Mouse (Mus musculus) stomach, postnatal 0 days (tissue): ENCODE data around the gene Esrrg. TPM values are rescaled to one million over a fixed set of nuclear protein-coding genes. Genes with fewer than 3 reads are reported as not detected.

Experiments used
- ATAC-seq: fragments of 200-750 bp; cut with Nextera tagmentation; 2 replicates; pipeline ENCODE4 v1.8.0; 2017; ENCODE audit not compliant: low FRiP score, low TSS enrichment
- DNase-seq: peaks from one replicate; pipeline ENCODE4 v3.0.0-alpha.2; 2016; ENCODE audit warnings: low spot score
- H3K27ac ChIP-seq: fragments of 300-500 bp; sonication (generic); replicated peaks from 2 replicates; pipeline ENCODE4 v1.5.1; 2014; ENCODE audit warnings: mild to moderate bottlenecking, control low read depth
- H3K27me3 ChIP-seq: fragments of 300-500 bp; sonication (generic); 2 replicates; pipeline ENCODE4 v1.6.1; 2014; ENCODE audit warnings: low read length; ENCODE audit not compliant: control insufficient read depth, insufficient read depth
- H3K36me3 ChIP-seq: fragments of 300-500 bp; sonication (generic); 2 replicates; pipeline ENCODE4 v1.6.1; 2014; ENCODE audit warnings: low read length, mixed read lengths; ENCODE audit not compliant: control insufficient read depth, insufficient read depth
- H3K4me1 ChIP-seq: fragments of 300-500 bp; sonication (generic); replicated peaks from 2 replicates; pipeline ENCODE4 v1.6.1; 2014; ENCODE audit warnings: antibody characterized with exemption; ENCODE audit not compliant: control insufficient read depth, insufficient read depth
- H3K4me2 ChIP-seq: fragments of 300-500 bp; sonication (generic); replicated peaks from 2 replicates; pipeline ENCODE4 v1.6.1; 2014; ENCODE audit warnings: low read depth, mild to moderate bottlenecking, control low read depth, moderate library complexity
- H3K4me3 ChIP-seq: fragments of 300-500 bp; sonication (generic); 2 replicates; pipeline ENCODE4 v1.5.1; 2014; ENCODE audit warnings: low read depth, low read length, control low read depth
- H3K9ac ChIP-seq: fragments of 300-500 bp; sonication (generic); 2 replicates; pipeline ENCODE4 v1.6.1; 2014; ENCODE audit warnings: mild to moderate bottlenecking, low read length, control low read depth, mixed read lengths
- H3K9me3 ChIP-seq: fragments of 300-500 bp; sonication (generic); 2 replicates; pipeline ENCODE4 v1.6.1; 2016; ENCODE audit warnings: low read length; ENCODE audit not compliant: control insufficient read depth
- CTCF ChIP-seq: IDR thresholded peaks from 2 replicates; pipeline ENCODE4 v1.5.1; 2016; ENCODE audit warnings: antibody characterized with exemption, low read depth, mild to moderate bottlenecking, moderate library complexity
- EP300 ChIP-seq: optimal IDR thresholded peaks from 2 replicates; pipeline ENCODE3; 2016; ENCODE audit warnings: antibody characterized with exemption
- WGBS: fragments of 180-500 bp; shearing (Covaris S2); extraction: QIAGEN DNeasy Blood & Tissue Kit; methylation state at CpG from one replicate; pipeline ENCODE4 v1.1.7; 2014; 5-methylcytosine and 5-hydroxymethylcytosine counted together
- polyA plus RNA-seq: library from polyadenylated mRNA; unstranded; fragments of >200 nt; fragmentation: Nextera tagmentation; extraction: Ambion mirVana; gene quantifications from 2 replicates; pipeline ENCODE4 v1.2.1, GENCODE M21; 2015

Esrrg gene
- polyA plus RNA-seq, 1 experiment from 2014 or later: 7.4 TPM

DNA sequence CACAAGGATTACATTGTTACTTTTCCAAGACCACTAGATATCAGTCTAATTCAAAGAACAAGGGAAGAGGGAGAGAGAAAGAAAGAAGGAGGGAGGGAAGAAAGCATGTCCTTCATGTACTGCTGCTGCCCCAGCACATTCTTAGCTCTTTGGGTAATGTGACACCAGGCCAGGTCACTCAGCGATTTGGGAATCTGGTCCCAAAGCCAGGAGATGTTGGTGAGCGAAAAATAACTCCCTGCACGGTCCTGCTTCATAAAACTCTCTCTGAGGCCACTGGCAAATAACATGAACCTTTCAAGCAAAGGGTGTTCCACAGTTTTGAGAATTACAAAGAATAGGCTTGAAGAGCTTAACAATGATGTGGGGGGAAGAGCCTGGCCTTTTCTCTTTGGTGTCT, 342.9 kb downstream of the Esrrg start:
- Histone ChIP-seq H3K4me2 (no peak overlapping the region), H3K9me3 (no peaks in the 10 kb centered on the region), H3K27me3 (no peaks in the 10 kb centered on the region), H3K4me1 (no peaks in the 10 kb centered on the region), H3K36me3 (no peaks in the 10 kb centered on the region), H3K27ac (no peak overlapping the region), H3K9ac (no peak overlapping the region), H3K4me3 (no peak overlapping the region)
- DNase-seq (no peak), ATAC-seq (no peak)
- 72% methylated on average over 3 of the region's 3 CpGs for WGBS
- no peak for TF ChIP-seq CTCF
- TF ChIP-seq EP300: no peak

DNA sequence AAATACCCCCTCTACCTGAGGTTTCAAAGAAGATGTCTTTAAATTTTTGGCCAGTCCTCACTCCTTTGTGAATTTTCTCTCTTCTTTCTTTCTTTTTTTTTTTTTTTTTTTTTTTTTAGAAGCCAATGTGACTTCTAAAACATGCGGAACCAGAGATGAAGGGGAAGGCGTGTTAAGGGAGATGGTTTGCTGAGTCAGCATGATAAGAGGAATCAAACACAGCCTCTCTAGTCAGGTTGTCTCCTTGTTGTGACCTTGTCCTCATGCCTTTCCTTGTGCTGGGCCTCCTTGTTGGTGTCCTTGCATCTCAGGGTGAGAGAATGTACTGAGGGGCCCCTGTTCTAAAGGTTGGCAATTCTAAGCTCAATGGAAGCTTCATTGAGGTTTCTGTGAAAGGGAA, 348.1 kb downstream of the Esrrg start:
- H3K27ac ChIP-seq: no peak overlapping the region
- DNase-seq (no peak), ATAC-seq (no peak)
- no peak overlapping the region for H3K4me3 ChIP-seq
- no peaks in the 10 kb centered on the region for H3K9me3 ChIP-seq
- H3K27me3 ChIP-seq: no peaks in the 10 kb centered on the region
- H3K4me1 ChIP-seq: no peaks in the 10 kb centered on the region
- WGBS: 85% methylated on average over 2 of the region's 2 CpGs
- no peaks in the 10 kb centered on the region for H3K36me3 ChIP-seq
- TF ChIP-seq EP300 (no peak), CTCF (no peak)
- H3K9ac ChIP-seq: no peak overlapping the region
- no peak overlapping the region for H3K4me2 ChIP-seq

DNA sequence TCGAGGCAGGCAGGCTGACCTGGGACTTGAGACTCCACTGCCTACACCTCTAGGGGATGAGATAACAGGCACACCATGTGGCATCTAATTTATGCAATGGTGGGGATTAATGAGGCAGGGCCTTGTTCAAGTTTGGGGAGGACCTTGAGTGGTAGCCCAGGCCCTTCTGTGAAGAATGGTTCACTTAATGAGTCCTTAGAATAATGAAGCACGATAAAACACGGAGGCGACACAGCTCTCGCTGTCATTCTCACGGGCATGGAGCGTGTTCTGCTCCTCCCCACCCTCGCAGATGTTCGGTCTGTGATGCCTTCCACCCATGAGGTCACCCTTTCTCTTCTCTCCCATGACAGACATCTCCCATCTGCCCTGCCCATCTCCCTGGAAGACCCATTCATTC, 350.6 kb downstream of the Esrrg start:
- H3K4me2 ChIP-seq: no peak overlapping the region
- H3K27me3 ChIP-seq: no peaks in the 10 kb centered on the region
- ATAC-seq: no peak
- H3K4me1 ChIP-seq: no peaks in the 10 kb centered on the region
- no peaks in the 10 kb centered on the region for H3K36me3 ChIP-seq
- WGBS: 79% methylated on average over 9 of the region's 9 CpGs
- TF ChIP-seq EP300 (no peak), CTCF (no peak)
- no peak overlapping the region for H3K27ac ChIP-seq
- no peak overlapping the region for H3K9ac ChIP-seq
- no peak overlapping the region for H3K4me3 ChIP-seq
- DNase-seq: no peak
- H3K9me3 ChIP-seq: no peaks in the 10 kb centered on the region

GRCm38 (mm10) chr1:187961452-187961851, 352.9 kb downstream of the Esrrg start:
- Histone ChIP-seq H3K27ac (no peak overlapping the region), H3K36me3 (no peaks in the 10 kb centered on the region), H3K4me1 (no peaks in the 10 kb centered on the region), H3K9me3 (no peaks in the 10 kb centered on the region), H3K9ac (no peak overlapping the region), H3K27me3 (no peaks in the 10 kb centered on the region), H3K4me3 (no peak overlapping the region), H3K4me2 (no peak overlapping the region)
- ATAC-seq (no peak), DNase-seq (no peak)
- TF ChIP-seq EP300: no peak
- no peak for TF ChIP-seq CTCF
- WGBS: 68% methylated on average over 5 of the region's 5 CpGs

DNA sequence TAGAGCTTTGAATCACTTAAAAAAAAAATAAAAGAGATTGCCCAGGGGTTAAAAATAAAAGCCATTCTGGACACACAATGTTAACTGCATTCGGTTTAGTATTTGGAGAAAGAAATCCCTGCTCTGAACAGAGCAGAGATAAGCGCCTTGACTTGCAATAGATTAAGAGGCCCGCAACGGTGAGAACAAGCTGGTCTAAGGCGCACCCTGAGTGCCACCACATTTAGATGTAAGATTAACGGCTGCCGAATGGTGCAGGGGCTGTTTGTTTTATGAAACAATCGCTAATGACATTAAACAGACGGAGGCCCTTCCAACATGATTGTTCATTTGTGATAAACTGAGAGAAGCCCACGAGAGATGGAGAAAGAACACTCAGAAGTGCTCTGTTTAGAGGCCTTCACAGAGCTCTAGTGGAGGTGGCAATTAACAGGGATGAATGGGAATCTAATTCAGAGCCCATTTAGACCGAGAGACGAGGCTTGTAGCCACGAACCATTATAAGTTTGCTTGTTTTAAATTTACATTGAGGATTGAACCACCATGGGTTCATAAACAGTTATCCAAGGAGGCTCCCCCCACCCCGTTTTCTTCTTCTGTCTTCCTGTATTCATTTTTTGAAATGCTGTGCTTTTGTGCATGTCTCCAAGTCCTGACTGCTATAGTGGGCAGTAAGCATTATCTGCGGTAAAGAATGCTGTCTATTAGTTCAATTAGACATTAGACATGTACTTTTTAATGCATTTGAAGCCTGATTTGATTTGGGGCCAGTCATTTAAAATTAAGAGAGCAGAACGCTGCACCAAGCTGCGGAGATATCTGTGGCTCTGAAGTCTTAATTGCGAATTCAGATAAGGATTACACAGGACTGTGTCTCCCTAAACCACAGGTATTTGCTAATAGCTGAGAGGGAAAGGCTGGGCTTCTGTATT, 356.5 kb downstream of the Esrrg start:
- no peak overlapping the region for H3K4me2 ChIP-seq
- TF ChIP-seq CTCF: no peak
- TF ChIP-seq EP300: no peak
- no peaks in the 10 kb centered on the region for H3K36me3 ChIP-seq
- H3K27ac ChIP-seq: no peak overlapping the region
- WGBS: 40% methylated on average over 18 of the region's 18 CpGs
- H3K27me3 ChIP-seq: no peaks in the 10 kb centered on the region
- DNase-seq: peak; percentile 24
- no peaks in the 10 kb centered on the region for H3K9me3 ChIP-seq
- no peak overlapping the region for H3K4me3 ChIP-seq
- no peak overlapping the region for H3K9ac ChIP-seq
- H3K4me1 ChIP-seq: no peaks in the 10 kb centered on the region
- ATAC-seq: no peak

- H3K27ac ChIP-seq: no peak overlapping the region
- no peak overlapping the region for H3K4me3 ChIP-seq
- H3K9me3 ChIP-seq: no peaks in the 10 kb centered on the region
- ATAC-seq: no peak
- no peaks in the 10 kb centered on the region for H3K36me3 ChIP-seq
- no peak overlapping the region for H3K9ac ChIP-seq
- H3K4me2 ChIP-seq: no peak overlapping the region
- no peak for DNase-seq
- TF ChIP-seq EP300 (no peak), CTCF (no peak)
- 56% methylated on average over 6 of the region's 6 CpGs for WGBS
- no peaks in the 10 kb centered on the region for H3K27me3 ChIP-seq
- no peaks in the 10 kb centered on the region for H3K4me1 ChIP-seq
Measured at GRCm38 (mm10) chr1:187965921-187966320, 357.3 kb downstream of the Esrrg start.
